Mouse (Mus musculus) embryonic facial prominence, embryonic 13.5 days (tissue): ENCODE measurements around the gene Drd5. TPM values are rescaled to one million over a fixed set of nuclear protein-coding genes. Genes with fewer than 3 reads are reported as not detected.
A peak's percentile ranks its signal among the peaks of the same experiment; 100 is the strongest.

Source experiments
- ATAC-seq: fragments of 200-750 bp; cut with Nextera tagmentation; 2 replicates; pipeline ENCODE4 v1.8.0; 2017; ENCODE audit warnings: low read depth; ENCODE audit not compliant: insufficient number of reproducible peaks, insufficient read depth, low FRiP score, low TSS enrichment
- H3K27ac ChIP-seq: fragments of 300-500 bp; sonication (generic); 2 replicates; pipeline ENCODE4 v1.5.1; 2015; ENCODE audit warnings: moderate library complexity, mild to moderate bottlenecking, inconsistent platforms
- H3K27me3 ChIP-seq: fragments of 300-500 bp; sonication (generic); 2 replicates; pipeline ENCODE4 v1.6.1; 2015; ENCODE audit warnings: mild to moderate bottlenecking, inconsistent platforms
- H3K36me3 ChIP-seq: fragments of 300-500 bp; sonication (generic); 2 replicates; pipeline ENCODE4 v1.6.1; 2015; ENCODE audit warnings: mild to moderate bottlenecking, inconsistent platforms
- H3K4me1 ChIP-seq: fragments of 300-500 bp; sonication (generic); 2 replicates; pipeline ENCODE4 v1.6.1; 2015; ENCODE audit warnings: inconsistent platforms
- H3K4me2 ChIP-seq: fragments of 300-500 bp; sonication (generic); 2 replicates; pipeline ENCODE4 v1.6.1; 2015; ENCODE audit warnings: moderate library complexity, mild to moderate bottlenecking, inconsistent platforms
- H3K4me3 ChIP-seq: fragments of 300-500 bp; sonication (generic); 2 replicates; pipeline ENCODE4 v1.5.1; 2015; ENCODE audit warnings: mild to moderate bottlenecking, inconsistent platforms
- H3K9ac ChIP-seq: fragments of 300-500 bp; sonication (generic); 2 replicates; pipeline ENCODE4 v1.6.1; 2015; ENCODE audit warnings: mild to moderate bottlenecking, inconsistent platforms
- H3K9me3 ChIP-seq: fragments of 300-500 bp; sonication (generic); 2 replicates; pipeline ENCODE4 v1.6.1; 2016; ENCODE audit warnings: inconsistent platforms
- WGBS: fragments of 180-500 bp; shearing (Covaris S2); methylation state at CpG from one replicate; pipeline ENCODE4 v1.1.7; 2015; ENCODE audit warnings: mixed read lengths; 5-methylcytosine and 5-hydroxymethylcytosine counted together
- polyA plus RNA-seq: library from polyadenylated mRNA; unstranded; fragments of >200 nt; fragmentation: Nextera tagmentation; extraction: Ambion mirVana; gene quantifications from 2 replicates; pipeline ENCODE4 v1.2.1, GENCODE M21; 2015

The Drd5 gene
- polyA plus RNA-seq, 1 experiment from 2014 or later: 0.08 TPM

- no peak overlapping the region for H3K9ac ChIP-seq
- H3K4me3 ChIP-seq: no peak overlapping the region
- no peaks in the 10 kb centered on the region for H3K27me3 ChIP-seq
- no peaks in the 10 kb centered on the region for H3K36me3 ChIP-seq
- no peaks in the 10 kb centered on the region for H3K4me1 ChIP-seq
- 79% methylated on average over 2 of the region's 2 CpGs for WGBS
- no peak overlapping the region for H3K27ac ChIP-seq
- no peak for ATAC-seq
- H3K4me2 ChIP-seq: no peak overlapping the region
- H3K9me3 ChIP-seq: no peaks in the 10 kb centered on the region
Measured at GRCm38 (mm10) chr5:38359716-38360115, 40.5 kb downstream of the Drd5 start.

- H3K9ac ChIP-seq: no peak overlapping the region
- H3K4me3 ChIP-seq: no peak overlapping the region
- no peak overlapping the region for H3K4me2 ChIP-seq
- H3K36me3 ChIP-seq: no peaks in the 10 kb centered on the region
- no peak overlapping the region for H3K27ac ChIP-seq
- no peaks in the 10 kb centered on the region for H3K27me3 ChIP-seq
- ATAC-seq: no peak
- WGBS: 83% methylated on average over 5 of the region's 5 CpGs
- H3K4me1 ChIP-seq: peaks cover 26% of the 10 kb centered on the region
- no peaks in the 10 kb centered on the region for H3K9me3 ChIP-seq
Measured at GRCm38 (mm10) chr5:38364396-38364795, 45.2 kb downstream of the Drd5 start.

GRCm38 (mm10) chr5:38365521-38365920, 46.4 kb downstream of the Drd5 start:
- peaks cover 26% of the 10 kb centered on the region for H3K4me1 ChIP-seq
- no peaks in the 10 kb centered on the region for H3K9me3 ChIP-seq
- H3K4me3 ChIP-seq: no peak overlapping the region
- no peak overlapping the region for H3K27ac ChIP-seq
- no peaks in the 10 kb centered on the region for H3K27me3 ChIP-seq
- no peak overlapping the region for H3K4me2 ChIP-seq
- no peak overlapping the region for H3K9ac ChIP-seq
- ATAC-seq: no peak
- H3K36me3 ChIP-seq: no peaks in the 10 kb centered on the region
- WGBS: 44% methylated on average over 2 of the region's 2 CpGs

GRCm38 (mm10) chr5:38366650-38367470, 47.7 kb downstream of the Drd5 start:
- 10% methylated on average over 18 of the region's 18 CpGs for WGBS
- peaks cover 27% of the 10 kb centered on the region for H3K4me1 ChIP-seq
- no peaks in the 10 kb centered on the region for H3K36me3 ChIP-seq
- H3K9ac ChIP-seq: peak overlapping the region; percentile 55; the same call in 1 of the 2 replicates
- ATAC-seq: peak; percentile 66
- peak overlapping the region; percentile 67 for H3K4me2 ChIP-seq
- H3K27me3 ChIP-seq: no peaks in the 10 kb centered on the region
- H3K4me3 ChIP-seq: peak overlapping the region; percentile 40
- H3K9me3 ChIP-seq: no peaks in the 10 kb centered on the region
- H3K27ac ChIP-seq: peak overlapping the region; percentile 60

GRCm38 (mm10) chr5:38371308-38371707, 52.1 kb downstream of the Drd5 start:
- 71% methylated on average over 1 of the region's 1 CpGs for WGBS
- Histone ChIP-seq H3K9ac (no peak overlapping the region), H3K27ac (no peak overlapping the region)

More at GRCm38 (mm10) chr5:38371308-38371707, 52.1 kb downstream of the Drd5 start:
- H3K9me3 ChIP-seq: no peaks in the 10 kb centered on the region
- H3K36me3 ChIP-seq: no peaks in the 10 kb centered on the region
- ATAC-seq: no peak
- H3K27me3 ChIP-seq: no peaks in the 10 kb centered on the region
- no peak overlapping the region for H3K4me2 ChIP-seq
- peaks cover 22% of the 10 kb centered on the region for H3K4me1 ChIP-seq
- H3K4me3 ChIP-seq: no peak overlapping the region

Other genes with a start within 250 kb of the Drd5 start
- gene Nsg1, start 159.5 kb upstream of the Drd5 start, polyA plus RNA-seq: 169 and 180 TPM in 2 replicates
- gene Zbtb49, start 98.9 kb upstream of the Drd5 start, polyA plus RNA-seq: 16.3 and 16.9 TPM in 2 replicates
- 103 and 133 TPM in 2 replicates for gene Lyar, start 98.9 kb upstream of the Drd5 start, polyA plus RNA-seq
- gene Tmem128, start 59.2 kb upstream of the Drd5 start, polyA plus RNA-seq: 65.7 and 71.6 TPM in 2 replicates
- gene Otop1, start 43.4 kb upstream of the Drd5 start, polyA plus RNA-seq: not detected in 2 replicates
- gene Slc2a9, start 183.8 kb downstream of the Drd5 start, polyA plus RNA-seq: 0.72 and 1.9 TPM in 2 replicates
- 200 and 223 TPM in 2 replicates for gene Wdr1, start 243.9 kb downstream of the Drd5 start, polyA plus RNA-seq